Mouse (Mus musculus) erythroblast, embryonic 14.5 days (primary cell): ENCODE data around the gene Ephb1.

Source experiments
- GATA1 ChIP-seq: IDR thresholded peaks from 2 replicates; pipeline ENCODE4 v1.6.1; 2012; ENCODE audit warnings: low read length, inconsistent platforms, mixed read lengths
- TAL1 ChIP-seq: IDR thresholded peaks from 3 replicates; pipeline ENCODE4 v1.6.1; 2012; ENCODE audit warnings: low read length, inconsistent platforms, mixed read lengths

DNA sequence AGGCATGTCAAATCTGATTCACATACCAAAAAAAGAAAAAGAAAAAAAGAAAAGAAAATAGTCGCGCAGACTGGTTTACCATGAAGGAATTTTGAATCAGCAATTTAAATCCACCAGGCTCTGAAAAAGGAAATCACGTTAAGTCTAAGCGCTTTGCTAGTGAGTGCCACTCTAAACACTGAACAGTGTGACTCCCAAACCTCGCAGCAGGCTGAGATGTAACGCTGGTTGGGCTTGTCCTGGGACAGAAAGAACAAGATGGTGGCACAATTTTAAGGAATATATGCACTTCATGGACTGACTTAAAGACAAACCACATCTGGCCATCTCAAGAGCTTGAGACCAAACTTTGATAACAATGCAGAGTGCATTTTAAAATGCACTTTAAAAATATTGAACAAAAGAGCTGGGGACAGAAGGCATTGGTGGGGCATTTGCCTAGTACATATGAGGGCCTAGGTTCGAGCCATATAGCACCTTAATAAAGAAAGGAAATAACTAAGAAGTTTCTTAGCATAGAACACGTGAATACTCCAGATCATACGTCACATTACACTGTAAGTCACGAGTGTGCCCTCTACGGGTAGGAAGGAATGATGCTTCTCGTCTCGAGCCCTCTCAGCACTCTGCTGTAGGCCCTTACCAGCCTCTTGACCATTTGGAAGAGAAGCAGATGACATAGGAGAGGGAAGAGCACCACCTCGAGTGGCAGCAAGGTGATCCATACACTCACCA lies 16.7 kb upstream of the Ephb1 start:
- TF ChIP-seq GATA1 = no peak
- TF ChIP-seq TAL1 = no peak
